Mouse (Mus musculus): Measurements from ENCODE around the gene Ptprz1.

DNA sequence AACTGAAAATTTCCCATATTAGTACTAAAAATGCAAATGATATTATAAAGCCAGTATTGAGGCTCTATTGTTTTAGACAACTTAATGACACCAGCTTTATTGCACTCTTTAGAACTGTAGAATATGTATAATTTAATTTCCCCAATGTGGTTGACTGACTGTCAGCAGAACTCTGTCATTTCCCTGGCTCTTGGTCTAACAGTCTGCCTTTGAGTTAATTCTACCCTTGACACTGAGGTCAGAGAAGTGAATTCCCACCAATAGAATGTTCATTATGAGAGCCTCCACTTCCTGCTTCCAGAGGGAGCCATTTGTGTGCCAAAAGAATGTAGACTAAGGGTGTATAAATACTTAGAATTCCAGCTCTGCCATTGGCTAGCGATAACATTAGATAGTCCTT, 152.9 kb downstream of the Ptprz1 start:
- TF ChIP-seq CTCF (conservative IDR thresholded peaks at IDR 0.05; ENCODE audit: low read length) (no peak), NANOG (IDR thresholded peaks at IDR 0.05; ENCODE audit: borderline replicate concordance, low read length) (no peak)

Measured in E14TG2a.4 (cell line).